Mouse (Mus musculus): ENCODE data around the gene Rhbdf1.

Rhbdf1 gene

DNA sequence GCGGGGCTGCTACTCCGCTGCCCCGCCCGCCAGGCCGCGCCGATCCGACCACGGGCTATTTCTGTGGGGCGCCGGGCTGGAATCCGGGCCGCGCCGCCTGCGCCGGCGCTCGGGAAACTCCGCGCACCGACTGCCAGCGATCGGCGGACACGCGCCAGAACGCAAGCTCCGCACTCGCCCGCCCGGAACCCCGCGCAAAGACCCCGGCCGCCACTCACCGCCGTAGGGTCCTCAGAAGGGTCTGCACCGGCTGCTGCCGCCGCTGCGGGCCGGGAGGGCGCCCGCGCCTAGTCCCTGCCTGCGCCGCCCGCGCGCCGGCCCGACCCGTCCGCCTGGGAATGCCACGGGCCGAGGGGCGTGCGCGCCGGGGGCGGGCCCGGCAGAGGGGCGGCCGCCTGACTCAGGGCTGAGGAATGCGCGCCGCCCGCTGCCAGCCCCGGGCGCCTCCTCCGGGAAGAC, at the start of gene Rhbdf1:
Gene Rhbdf1, minus strand, starts transcription at position 350 of the 459 bp plus-strand sequence.
- in situ Hi-C loops (cut with MseI, MboI) = no loop called here

DNA sequence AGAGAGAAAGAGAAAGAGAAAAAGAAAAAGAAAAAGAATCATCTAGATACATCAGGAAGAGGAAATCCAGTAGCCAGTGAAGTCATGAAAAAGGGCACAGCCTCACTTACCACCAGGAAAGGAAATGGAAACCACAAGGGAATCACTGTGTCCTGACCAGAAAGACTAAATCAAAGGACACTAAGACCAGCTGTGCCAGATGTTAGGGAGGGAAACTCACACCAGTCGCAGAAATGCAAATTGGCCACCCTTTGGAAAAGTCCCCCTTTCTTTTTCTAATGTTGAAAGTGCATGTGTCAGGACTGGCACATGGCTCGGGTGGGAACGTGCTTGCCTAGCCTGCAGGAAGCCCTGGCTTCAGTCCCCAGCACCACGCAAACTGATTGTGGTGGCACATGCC, 49.1 kb upstream of the Rhbdf1 start:
- in situ Hi-C loops (cut with MseI, MboI) = no loop called here

DNA sequence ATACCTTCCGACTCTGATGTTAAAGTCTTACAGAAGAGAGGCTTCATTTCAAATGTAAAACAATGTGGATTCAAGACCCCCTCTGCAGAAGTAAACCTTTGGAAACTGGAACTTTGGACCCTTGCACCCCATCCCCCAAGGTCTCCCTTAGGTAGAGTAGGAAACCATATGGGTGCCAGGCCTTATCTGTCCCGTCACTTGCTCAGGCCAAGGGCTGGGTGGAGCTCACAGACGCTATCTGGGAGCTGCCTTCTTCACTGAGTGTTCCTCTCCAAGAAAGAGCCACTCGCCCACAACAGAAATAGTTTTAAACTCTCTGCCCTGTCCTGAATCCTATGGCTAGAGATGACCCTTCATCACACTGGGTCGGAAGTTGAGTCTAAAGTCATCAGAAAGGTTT, 46.9 kb upstream of the Rhbdf1 start:
- in situ Hi-C loops (cut with MseI, MboI) = no loop called here

DNA sequence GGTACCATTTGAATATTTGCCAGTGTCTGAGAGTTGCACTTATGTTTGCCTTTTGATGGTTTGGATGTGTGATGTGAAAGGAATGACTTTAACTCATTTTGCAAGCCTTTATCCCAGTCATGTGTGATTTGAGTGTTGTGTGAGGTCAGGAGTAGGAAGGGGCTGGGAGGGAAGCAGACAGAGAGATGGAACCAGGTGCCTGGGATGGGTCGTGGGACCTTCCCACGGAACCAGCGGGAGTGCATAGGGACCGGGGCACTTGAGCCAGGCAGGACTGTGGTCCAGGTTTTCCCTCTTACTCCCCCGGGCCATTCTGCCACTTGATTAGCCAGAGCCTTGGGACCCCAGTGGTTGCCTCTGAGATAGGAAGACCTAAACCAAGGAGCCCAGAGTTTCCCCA, 45.9 kb upstream of the Rhbdf1 start:
- in situ Hi-C loops (cut with MseI, MboI) = no loop called here

DNA sequence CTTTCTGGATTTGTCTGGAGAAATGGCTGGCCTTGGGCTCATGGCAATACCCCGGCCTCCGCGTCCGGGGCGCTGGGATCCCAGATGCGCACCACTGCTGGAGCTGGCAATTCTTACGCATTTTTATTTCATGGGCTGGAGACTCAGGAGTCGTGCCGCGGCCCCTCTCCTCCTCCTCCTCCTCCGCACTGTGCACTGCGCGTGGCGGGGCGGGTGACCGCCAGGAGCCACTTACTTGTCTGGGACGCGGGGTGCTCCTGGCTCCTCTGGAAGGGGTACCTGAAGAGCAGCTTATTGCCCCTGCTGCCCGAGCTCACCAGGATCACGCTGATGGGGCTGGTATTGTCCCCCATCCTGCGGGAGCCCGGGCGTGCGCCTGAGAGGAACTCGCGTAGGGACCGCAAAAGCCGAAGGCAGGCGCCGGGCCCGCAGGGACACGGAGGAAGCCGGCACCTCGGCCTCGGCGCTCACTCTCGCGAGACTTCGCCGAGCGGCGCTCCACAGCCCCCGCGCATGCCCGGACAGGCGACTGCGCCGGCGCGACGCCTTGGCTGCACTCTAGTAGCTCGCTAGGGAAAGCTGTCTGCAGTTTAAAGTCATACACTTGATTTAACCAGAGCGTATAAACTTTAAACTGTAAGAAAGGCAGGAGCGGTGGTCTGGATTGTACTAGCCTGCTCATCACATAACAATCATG, 45.2 kb upstream of the Rhbdf1 start, which contains the start of gene Nprl3:
Gene Nprl3, minus strand, starts transcription at position 520 of the 697 bp plus-strand sequence.
- in situ Hi-C loops (cut with MseI, MboI) = no loop called here

DNA sequence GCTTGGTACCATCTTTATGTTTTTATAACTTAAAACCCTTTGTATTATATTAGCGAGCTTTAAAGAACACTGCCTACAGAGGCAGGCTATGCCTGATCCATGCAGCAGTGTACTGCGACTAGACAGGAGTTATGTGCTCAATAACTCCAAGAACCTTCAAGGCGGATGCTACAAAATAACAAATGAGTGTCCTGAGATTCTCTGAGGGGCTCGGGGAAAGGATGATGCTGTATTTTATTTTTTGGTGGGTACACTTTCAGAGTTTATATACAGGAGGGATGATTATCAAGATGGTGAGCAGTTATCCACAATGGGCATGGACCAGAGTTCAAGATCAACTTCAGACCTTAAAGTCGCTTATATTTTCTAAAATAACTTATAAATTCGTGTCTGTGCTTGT, 44.7 kb upstream of the Rhbdf1 start:
- in situ Hi-C loops (cut with MseI, MboI) = no loop called here

DNA sequence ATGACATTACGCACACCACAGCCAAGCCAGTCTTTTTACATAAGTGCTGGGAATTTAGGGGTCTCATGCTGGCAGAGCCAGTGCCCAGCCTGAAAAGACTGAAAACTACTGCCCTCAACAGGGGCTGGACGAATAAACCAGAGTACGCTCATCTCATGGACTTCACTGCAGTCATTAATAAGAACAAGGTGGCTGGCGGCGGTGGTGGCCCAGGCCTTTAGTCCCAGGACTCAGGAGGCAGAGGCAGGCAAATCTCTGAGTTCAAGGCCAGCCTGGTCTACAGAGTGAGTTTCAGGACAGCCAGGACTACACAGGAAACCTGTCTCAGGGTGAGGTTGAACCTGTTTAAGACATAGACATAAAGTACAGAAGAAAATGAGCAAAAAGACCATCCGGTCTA, 44.1 kb upstream of the Rhbdf1 start:
- in situ Hi-C loops (cut with MseI, MboI) = no loop called here

DNA sequence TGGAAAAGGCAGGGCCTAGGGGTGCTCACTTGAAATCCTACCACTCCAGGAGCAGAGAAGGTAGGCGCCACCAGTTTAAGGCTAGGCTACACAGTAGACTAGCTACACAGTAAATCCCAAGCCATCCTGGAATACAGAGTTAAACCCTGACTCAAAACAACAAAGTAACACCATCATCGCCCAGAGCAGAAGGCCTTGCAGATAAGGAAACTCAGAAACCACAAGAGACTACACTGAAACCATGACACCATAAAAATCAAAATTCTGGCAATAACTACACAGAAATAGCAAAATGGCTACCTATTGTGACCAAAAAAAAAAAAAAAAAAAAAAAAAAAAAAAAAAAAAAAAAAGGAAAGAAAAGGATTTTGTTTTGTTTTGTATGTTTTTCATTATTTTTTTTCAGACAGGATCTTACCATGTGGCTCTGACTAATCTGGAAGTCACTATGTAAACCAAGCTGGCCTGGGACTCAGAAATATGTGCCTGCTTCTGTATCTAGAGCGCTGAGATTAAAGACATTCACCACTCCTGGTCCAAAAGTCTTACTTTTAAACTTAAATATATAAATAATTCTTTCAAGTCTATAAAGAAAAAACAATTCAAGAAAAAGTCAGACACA, 43.1 kb upstream of the Rhbdf1 start:
- in situ Hi-C loops (cut with MseI, MboI) = no loop called here

DNA sequence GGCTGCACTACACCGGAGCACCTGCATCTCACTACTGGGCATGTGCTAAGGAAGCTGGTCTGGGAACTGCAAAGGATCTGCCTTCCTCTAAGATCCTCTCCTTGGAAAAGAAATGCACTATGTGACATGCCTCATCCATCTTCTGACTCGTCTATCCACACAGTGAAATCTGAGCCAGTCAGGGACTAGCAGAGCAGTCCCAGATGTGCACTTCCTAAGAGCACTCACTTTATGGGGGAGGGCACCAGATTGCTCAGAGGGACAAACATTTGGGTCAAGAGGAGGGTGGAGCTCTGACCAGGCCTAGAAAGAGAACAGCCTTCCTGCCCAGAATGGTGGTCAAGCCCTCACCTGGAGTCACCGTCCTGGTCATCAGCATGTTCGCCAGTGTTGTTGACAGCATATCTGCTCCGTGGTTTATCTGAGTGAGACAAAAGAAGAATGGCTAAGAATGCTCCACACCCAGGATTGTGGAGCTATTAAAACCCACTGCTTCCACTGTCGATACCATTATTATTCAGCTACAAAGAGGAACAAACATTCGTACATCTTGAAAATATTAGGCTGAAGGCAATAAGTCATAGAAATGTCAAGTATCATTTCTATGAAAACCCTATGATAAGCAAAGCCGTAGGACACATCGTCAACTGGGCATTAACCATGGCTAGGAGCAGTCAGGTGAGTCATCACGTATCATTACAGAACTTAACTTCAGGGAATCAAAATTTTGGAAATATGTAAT, 40.7 kb upstream of the Rhbdf1 start:
- in situ Hi-C loops (cut with MseI, MboI) = no loop called here

DNA sequence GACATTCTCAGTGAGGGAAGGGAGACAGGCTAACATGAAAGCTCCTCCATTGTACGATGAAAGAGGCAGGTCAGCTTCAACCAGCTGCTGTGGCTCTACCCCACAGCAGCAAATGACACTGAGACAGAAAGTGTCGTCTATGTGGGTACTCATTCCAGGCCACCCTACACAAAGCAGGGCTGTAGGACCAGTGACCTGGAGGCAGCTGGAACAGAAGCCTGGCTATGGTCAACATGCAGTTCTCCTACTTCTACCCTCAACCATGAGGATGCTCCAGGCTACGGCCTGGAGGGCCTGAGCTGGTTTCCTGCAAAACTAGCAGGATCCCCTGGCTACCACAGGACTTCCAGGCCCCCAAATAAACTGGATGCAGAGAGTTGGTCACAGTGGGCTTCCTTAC, 34.5 kb upstream of the Rhbdf1 start:
- in situ Hi-C loops (cut with MseI, MboI) = no loop called here

DNA sequence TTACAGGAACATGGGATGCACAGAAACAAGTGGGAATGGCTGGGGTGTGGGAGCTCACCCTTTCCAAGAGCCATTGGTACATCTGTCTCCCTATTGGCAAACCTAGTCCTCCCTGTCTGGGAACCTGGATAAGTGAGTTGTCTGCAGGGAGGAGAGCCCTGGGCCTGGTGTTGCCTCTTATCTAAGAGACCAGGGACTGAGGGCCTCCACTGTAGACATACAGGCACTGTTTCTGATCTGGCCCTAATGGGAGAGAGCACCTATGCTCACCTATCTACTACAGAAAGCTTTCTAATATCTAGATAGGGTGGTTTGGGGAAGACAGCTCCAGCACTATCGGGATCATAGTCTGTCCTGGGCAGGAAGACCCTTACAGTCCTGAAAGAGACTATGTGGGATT, 34.0 kb upstream of the Rhbdf1 start:
- in situ Hi-C loops (cut with MseI, MboI) = no loop called here

DNA sequence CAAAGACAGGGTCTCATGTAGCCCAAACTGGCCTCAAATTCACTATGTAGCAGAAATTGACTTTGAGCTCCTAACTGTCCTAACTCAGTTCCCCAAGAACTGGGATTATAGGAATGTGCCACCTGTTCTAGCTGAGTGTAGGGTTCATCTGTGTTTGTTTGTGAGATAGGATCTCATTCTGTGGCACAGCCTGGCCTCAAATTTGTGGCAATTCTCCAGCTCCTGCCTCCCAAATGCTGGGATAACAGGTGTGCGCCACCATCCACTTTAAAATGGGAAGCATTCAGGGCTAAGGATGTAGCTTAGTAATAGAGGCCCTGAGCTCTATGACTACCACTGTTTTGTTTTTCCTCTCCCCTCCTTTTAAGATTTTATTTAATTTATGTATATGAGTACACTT, 31.0 kb upstream of the Rhbdf1 start:
- in situ Hi-C loops (cut with MseI, MboI) = no loop called here

DNA sequence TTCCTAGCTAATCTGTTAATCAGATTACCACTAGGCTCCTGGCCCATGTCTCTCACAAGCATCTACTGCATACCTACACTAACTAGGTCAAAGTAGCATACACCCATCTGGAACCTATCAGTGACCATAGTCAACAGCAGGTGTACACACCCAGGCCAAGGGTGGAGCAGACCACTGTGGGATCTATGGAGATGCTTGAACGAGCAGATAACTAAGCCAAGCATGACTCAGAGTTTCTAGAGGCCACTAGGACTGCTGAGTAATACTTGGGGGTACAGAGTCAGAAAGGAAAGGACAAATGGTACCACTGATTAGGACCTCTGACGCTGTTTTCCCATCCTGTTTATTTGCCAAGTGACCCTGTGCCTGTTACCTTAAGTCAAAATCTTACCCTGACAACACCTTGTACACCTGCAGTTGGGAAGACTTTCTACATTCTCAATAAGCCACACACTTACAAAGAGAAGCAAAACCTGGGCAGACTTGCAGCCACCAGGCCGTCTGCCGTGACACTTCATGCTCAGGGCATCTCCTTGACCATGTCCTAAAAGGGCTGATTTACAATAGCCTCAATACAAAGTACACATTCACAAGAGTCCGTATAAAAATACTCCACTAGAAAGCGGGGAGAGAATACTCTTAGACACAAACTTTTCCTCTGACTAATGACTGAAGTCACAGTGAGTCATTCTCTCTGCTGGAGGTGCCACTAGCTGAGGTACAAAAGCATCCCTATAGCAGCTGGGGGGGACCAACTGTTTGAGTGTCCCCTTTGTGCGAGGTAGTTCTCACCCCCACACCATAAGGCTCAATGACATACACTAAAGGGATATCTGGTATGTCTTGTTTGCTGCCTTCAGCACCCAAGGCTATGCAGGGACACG, 29.0 kb upstream of the Rhbdf1 start:
- in situ Hi-C loops (cut with MseI, MboI) = no loop called here

DNA sequence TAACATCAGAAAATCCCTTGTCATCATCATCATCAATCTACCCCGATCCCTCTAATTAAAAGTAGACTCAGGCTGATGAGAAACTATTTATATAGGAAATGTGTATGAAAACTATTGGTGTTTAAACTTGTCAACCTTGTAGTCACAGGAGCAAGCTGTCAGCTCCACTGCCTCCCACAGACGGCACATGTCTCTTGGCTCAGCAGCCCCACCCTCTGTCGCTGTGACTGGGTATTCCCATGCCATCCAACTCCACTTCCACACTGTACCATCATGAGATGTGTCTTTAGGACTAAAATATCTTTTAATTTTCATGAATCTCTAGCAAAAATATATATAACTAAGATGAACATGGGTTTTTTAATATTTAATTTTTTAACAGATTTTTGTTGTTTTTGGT, 26.2 kb upstream of the Rhbdf1 start:
- in situ Hi-C loops (cut with MseI, MboI) = no loop called here

DNA sequence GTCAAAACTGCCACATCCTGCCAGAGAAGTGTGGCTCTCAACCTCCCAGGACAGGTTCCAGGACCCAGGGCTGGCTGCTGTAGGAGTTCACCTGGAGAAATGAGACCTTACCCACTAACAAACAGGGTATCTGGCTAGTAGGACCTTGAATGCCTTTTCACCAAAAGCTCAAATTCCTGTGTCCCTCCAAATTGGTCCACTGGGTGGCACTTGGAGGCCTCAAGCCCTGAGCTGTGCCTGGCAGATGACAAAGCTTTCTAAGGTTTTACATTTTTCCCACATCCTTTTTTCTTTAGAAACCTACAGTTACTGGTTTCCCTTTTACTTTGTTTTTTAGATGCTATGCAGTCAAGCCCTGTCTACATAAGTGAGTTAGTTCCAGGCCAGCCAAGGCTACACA, 25.0 kb upstream of the Rhbdf1 start:
- in situ Hi-C loops (cut with MseI, MboI) = no loop called here

DNA sequence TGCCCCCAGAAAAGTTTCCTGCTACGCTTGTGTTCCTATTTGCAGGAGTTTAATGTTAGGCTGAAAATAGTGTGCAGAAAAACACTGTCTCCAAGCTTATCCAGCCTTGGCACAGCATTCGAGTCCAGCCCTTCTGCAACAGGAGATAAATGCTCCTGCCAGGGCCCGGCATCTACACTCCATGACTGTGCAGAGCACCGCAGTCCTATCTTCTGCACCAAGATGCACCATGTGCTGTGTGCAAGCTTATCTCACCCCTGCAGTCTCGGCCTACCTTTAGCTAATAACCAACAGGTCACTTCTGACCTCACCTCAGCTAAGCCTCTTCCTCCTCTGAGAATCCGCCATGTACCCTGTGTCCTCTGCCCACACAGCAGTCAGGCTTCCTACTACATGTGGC, 23.5 kb upstream of the Rhbdf1 start:
- in situ Hi-C loops (cut with MseI, MboI) = no loop called here

DNA sequence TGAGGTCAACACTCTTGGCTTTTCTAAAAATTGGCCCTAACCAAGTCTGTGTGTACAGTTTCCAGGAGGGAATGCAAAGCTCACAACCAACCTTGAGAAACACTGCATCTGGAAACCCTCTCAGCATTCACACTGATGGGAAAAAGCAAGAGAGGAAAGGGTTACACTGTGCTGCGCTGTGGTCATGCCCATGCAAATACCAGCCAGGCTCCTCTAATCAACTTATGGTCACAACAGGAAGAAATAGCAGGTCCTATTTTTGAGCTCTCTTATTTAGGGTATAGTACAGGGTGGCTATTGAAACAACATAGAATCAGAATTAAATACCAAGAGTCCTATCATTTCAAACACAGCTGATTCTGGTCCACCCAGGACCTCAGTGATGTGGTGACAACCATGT, 22.5 kb upstream of the Rhbdf1 start:
- in situ Hi-C loops (cut with MseI, MboI) = no loop called here

DNA sequence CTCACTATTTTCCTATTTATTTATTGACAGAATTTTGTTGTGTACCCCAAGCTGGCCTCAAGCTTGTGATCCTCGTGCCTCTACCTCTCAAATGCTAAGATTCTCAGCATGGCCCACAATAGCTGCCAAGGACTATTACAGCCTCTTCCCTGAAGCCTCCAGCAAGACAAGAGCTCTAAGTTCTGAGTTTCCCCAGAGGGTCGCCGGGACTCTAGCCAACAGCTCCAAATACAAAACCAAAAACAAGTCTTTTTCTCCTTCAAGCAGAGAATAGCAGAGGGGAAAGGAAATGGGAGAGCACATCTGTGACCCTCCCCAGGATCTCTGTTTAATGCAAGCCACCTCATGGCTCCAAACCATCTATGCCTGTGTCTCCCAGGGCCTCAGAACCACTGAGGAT, 22.0 kb upstream of the Rhbdf1 start:
- in situ Hi-C loops (cut with MseI, MboI) = no loop called here

DNA sequence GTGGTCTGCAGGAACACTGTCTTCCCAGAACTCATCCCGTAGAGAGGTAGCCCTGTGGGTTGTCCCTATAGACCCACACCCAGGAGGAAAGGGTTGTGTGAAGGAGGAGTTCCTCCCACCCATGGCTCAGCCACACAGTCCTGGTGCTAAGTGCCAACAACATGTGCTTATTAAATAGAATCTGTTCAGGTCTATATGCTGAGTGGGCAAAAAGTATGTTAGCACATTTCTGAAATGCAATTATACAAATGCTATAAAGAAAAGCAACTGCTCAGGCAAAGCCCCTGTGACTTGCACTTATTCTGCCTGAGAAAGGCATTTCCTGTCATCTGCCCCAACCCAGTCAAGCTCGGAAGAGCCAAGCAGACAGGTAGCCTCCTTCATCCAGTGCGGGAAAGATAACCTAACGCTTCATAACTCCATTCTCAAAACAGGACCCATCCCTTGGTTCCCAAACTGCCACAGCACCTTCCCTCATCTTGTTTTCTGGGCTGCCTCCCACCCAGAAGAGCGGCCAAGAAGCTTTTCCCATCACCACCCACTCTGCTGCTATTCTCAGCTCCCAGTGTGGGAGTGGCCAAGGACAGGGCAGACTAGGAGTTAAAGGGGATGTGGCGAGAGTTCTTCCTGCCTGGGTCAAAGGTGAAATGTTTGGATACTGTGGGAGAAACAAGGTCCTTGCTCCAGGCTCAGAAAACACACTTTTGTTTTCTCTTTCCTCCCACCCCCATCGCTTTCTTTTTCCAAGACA, 21.3 kb upstream of the Rhbdf1 start:
- in situ Hi-C loops (cut with MseI, MboI) = no loop called here

DNA sequence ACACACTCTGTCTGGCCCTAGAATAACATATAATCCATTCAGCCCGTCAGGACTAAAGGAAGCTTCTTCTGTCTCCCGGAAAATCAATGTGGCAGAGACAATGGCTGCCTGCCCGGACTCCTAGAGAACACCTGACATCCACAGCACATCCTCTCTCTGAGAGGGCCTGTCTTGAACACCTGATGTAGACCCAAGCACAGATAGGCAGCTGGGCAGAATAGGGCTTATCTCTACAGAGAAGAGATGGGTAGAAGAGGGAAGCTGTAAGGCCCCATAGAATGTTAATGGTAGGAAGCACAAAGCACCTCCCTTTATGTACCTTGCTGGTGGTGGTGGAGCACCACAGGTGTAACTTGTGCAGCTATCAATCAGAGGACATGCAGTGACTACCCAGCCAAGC, 20.1 kb upstream of the Rhbdf1 start:
- in situ Hi-C loops (cut with MseI, MboI) = no loop called here

DNA sequence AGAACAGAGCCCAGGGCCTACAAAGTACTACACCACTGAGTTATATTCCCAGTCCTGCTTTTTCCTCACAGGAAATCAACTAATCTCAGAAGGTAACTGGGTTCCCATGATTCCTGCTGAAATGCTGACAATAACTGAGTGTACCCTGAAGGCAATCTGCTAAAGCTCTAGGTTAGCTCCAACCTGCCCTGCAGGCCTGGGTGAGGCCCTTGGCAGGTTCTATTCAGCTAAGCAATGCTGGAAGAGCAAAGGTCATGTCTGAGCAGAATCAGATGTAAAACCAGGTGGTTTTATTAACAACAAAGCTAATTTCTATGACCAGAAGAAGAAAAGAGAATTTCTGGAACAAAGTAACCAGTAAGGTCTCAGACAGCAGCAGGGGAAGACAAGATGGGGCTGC, 19.3 kb upstream of the Rhbdf1 start:
- in situ Hi-C loops (cut with MseI, MboI) = no loop called here
